Mouse (Mus musculus): ENCODE measurements around the gene Thrb. TPM values are rescaled to one million over a fixed set of nuclear protein-coding genes. Genes with fewer than 3 reads are reported as not detected.

Thrb gene
- polyA plus RNA-seq, 1 experiment from 2014 or later, result 1.7 TPM

DNA sequence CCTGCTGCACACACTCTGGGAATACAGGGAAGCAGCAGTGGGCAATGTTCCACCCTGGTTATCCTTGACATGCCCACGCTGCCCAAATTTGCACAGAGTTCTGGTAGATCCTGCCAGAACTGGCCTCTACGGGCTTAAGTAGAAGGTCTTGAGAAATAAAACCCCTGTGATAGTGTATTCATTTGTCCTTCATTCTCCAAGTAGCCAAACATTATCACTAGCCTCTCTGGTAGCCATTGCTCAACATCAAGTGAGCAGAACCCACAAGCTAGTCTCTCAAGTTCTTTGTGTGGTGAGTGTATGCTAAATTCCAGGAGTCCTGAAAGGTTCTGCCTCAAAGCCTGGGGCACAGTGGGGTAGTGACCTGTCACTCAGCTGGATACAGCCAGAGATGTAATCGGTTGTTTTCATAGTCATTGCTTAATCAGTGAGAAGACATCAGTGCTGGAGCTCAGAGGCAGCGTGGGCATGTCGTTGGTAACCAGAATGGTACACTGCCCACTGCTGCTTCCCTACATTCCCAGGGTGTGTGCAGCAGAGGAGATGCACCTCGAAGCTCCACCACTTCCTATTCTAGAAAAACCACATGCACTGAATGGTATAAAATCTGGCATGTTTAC, 203.8 kb downstream of the Thrb start:
- H3K4me3 ChIP-seq (ENCODE audit: low read length), result no peak overlapping the region
- no peak overlapping the region for H3K4me2 ChIP-seq (ENCODE audit: low read depth, low read length)
- H3K4me1 ChIP-seq (replicated peaks; ENCODE audit: control insufficient read depth, insufficient read depth, low read length), result no peaks in the 10 kb centered on the region
- WGBS, result 69% methylated on average over 6 of the region's 6 CpGs
- H3K27ac ChIP-seq (ENCODE audit: low read length), result no peak overlapping the region
- no peaks in the 10 kb centered on the region for H3K36me3 ChIP-seq (ENCODE audit: control insufficient read depth, insufficient read depth, low read length)
- H3K9me3 ChIP-seq (ENCODE audit: control insufficient read depth, low read length), result no peaks in the 10 kb centered on the region
- no peaks in the 10 kb centered on the region for H3K27me3 ChIP-seq (ENCODE audit: control insufficient read depth, insufficient read depth, low read depth, low read length)
- ATAC-seq (ENCODE audit: low read depth), result no peak
- H3K9ac ChIP-seq (ENCODE audit: low read length), result no peak overlapping the region

- no peaks in the 10 kb centered on the region for H3K9me3 ChIP-seq (ENCODE audit: control insufficient read depth, low read length)
- 47% methylated on average over 6 of the region's 6 CpGs for WGBS
- ATAC-seq (ENCODE audit: low read depth), result no peak
- no peak overlapping the region for H3K4me3 ChIP-seq (ENCODE audit: low read length)
- no peaks in the 10 kb centered on the region for H3K27me3 ChIP-seq (ENCODE audit: control insufficient read depth, insufficient read depth, low read depth, low read length)
- no peaks in the 10 kb centered on the region for H3K36me3 ChIP-seq (ENCODE audit: control insufficient read depth, insufficient read depth, low read length)
- no peak overlapping the region for H3K27ac ChIP-seq (ENCODE audit: low read length)
- no peak overlapping the region for H3K4me2 ChIP-seq (ENCODE audit: low read depth, low read length)
- H3K9ac ChIP-seq (ENCODE audit: low read length), result no peak overlapping the region
- H3K4me1 ChIP-seq (replicated peaks; ENCODE audit: control insufficient read depth, insufficient read depth, low read length), result no peaks in the 10 kb centered on the region
These were observed 208.3 kb downstream of the Thrb start for GRCm38 (mm10) chr14:17868326-17868725.

- ATAC-seq (ENCODE audit: low read depth), result no peak
- no peaks in the 10 kb centered on the region for H3K4me1 ChIP-seq (replicated peaks; ENCODE audit: control insufficient read depth, insufficient read depth, low read length)
- H3K27me3 ChIP-seq (ENCODE audit: control insufficient read depth, insufficient read depth, low read depth, low read length), result no peaks in the 10 kb centered on the region
- no peak overlapping the region for H3K9ac ChIP-seq (ENCODE audit: low read length)
- no peaks in the 10 kb centered on the region for H3K36me3 ChIP-seq (ENCODE audit: control insufficient read depth, insufficient read depth, low read length)
- H3K4me3 ChIP-seq (ENCODE audit: low read length), result no peak overlapping the region
- no peak overlapping the region for H3K4me2 ChIP-seq (ENCODE audit: low read depth, low read length)
- 36% methylated on average over 2 of the region's 2 CpGs for WGBS
- no peak overlapping the region for H3K27ac ChIP-seq (ENCODE audit: low read length)
- H3K9me3 ChIP-seq (ENCODE audit: control insufficient read depth, low read length), result no peaks in the 10 kb centered on the region
These were observed 215.9 kb downstream of the Thrb start for GRCm38 (mm10) chr14:17875946-17876345.

DNA sequence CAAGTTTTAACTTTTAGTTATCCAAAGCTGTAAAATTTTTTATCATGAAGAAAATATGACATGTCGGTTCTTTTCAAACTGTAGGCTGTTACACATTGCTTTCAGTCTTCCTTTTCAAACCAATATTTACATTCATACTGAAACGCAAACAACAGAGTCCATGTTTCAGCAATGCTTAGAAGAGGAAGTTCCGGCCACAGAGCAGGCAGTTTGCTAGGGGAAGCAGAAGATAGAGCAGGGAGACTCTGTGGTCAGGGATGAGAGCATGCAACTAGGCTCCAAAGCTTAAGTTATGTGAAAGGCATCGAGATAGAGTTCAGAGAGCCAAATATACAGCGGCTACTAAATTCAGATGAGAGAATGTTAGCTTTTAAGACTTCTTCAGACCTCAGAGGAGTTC, 219.4 kb downstream of the Thrb start:
- Histone ChIP-seq H3K4me2 (ENCODE audit: low read depth, low read length) (no peak overlapping the region), H3K9ac (ENCODE audit: low read length) (no peak overlapping the region), H3K9me3 (ENCODE audit: control insufficient read depth, low read length) (no peaks in the 10 kb centered on the region), H3K4me1 (replicated peaks; ENCODE audit: control insufficient read depth, insufficient read depth, low read length) (no peaks in the 10 kb centered on the region), H3K4me3 (ENCODE audit: low read length) (no peak overlapping the region), H3K27me3 (ENCODE audit: control insufficient read depth, insufficient read depth, low read depth, low read length) (no peaks in the 10 kb centered on the region), H3K27ac (ENCODE audit: low read length) (no peak overlapping the region), H3K36me3 (ENCODE audit: control insufficient read depth, insufficient read depth, low read length) (no peaks in the 10 kb centered on the region)
- 66% methylated on average over 5 of the region's 5 CpGs for WGBS
- ATAC-seq (ENCODE audit: low read depth), result no peak

DNA sequence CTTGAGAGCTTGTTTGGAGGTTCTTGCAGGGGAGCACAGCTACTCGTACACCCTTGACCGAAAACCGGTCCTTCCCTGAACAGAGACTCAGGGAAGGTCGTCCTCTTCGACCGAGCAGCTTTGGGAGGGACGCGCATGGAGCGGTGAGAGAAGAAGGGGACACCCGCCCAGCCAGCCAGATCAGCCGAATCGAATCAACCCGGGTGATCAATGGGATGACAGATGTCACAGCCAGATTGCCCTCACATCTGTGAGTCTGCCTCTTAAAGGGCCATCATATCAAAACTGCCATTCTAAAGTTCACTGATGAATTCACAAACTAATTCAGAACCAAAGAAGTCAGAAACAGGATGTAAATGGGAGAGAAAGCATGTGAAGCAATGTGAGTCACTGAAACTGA, 224.8 kb downstream of the Thrb start:
- whole genome bisulfite sequencing, result 83% methylated on average over 13 of the region's 13 CpGs
- no peak overlapping the region for H3K27ac ChIP-seq (ENCODE audit: low read length)

DNA sequence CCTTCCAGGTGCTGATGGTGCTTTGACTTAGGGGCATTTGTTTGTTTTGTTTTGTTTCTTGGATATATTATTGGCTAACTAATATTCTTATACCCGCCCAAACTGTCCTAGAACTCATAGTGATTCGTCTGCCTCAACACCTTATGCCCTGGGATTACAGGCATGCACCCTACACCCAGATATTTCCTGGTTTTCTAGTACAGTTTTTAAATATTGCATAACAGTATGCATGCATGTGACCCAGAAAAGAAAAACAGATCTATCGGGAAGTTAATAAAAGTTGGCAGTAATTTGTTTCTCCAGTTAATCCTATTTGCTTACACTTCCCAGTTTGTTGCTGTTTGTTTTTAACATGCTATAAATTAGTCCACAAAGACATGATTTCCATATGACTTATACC, 225.3 kb downstream of the Thrb start:
- Histone ChIP-seq H3K9ac (ENCODE audit: low read length) (no peak overlapping the region), H3K27me3 (ENCODE audit: control insufficient read depth, insufficient read depth, low read depth, low read length) (no peaks in the 10 kb centered on the region), H3K27ac (ENCODE audit: low read length) (no peak overlapping the region), H3K4me2 (ENCODE audit: low read depth, low read length) (no peak overlapping the region), H3K4me3 (ENCODE audit: low read length) (no peak overlapping the region), H3K9me3 (ENCODE audit: control insufficient read depth, low read length) (no peaks in the 10 kb centered on the region), H3K4me1 (replicated peaks; ENCODE audit: control insufficient read depth, insufficient read depth, low read length) (no peaks in the 10 kb centered on the region), H3K36me3 (ENCODE audit: control insufficient read depth, insufficient read depth, low read length) (no peaks in the 10 kb centered on the region)
- no peak for ATAC-seq (ENCODE audit: low read depth)
- WGBS, result 81% methylated on average over 3 of the region's 3 CpGs

More for the DNA sequence above, 224.8 kb downstream of the Thrb start:
- no peak overlapping the region for H3K4me3 ChIP-seq (ENCODE audit: low read length)
- H3K9ac ChIP-seq (ENCODE audit: low read length), result no peak overlapping the region
- no peaks in the 10 kb centered on the region for H3K4me1 ChIP-seq (replicated peaks; ENCODE audit: control insufficient read depth, insufficient read depth, low read length)
- no peaks in the 10 kb centered on the region for H3K9me3 ChIP-seq (ENCODE audit: control insufficient read depth, low read length)
- H3K36me3 ChIP-seq (ENCODE audit: control insufficient read depth, insufficient read depth, low read length), result no peaks in the 10 kb centered on the region
- no peak overlapping the region for H3K4me2 ChIP-seq (ENCODE audit: low read depth, low read length)
- H3K27me3 ChIP-seq (ENCODE audit: control insufficient read depth, insufficient read depth, low read depth, low read length), result no peaks in the 10 kb centered on the region
- no peak for ATAC-seq (ENCODE audit: low read depth)

GRCm38 (mm10) chr14:17894791-17895190, 234.7 kb downstream of the Thrb start:
- Histone ChIP-seq H3K9ac (ENCODE audit: low read length) (no peak overlapping the region), H3K4me1 (replicated peaks; ENCODE audit: control insufficient read depth, insufficient read depth, low read length) (no peaks in the 10 kb centered on the region), H3K4me2 (ENCODE audit: low read depth, low read length) (no peak overlapping the region), H3K4me3 (ENCODE audit: low read length) (no peak overlapping the region), H3K9me3 (ENCODE audit: control insufficient read depth, low read length) (no peaks in the 10 kb centered on the region), H3K36me3 (ENCODE audit: control insufficient read depth, insufficient read depth, low read length) (no peaks in the 10 kb centered on the region), H3K27me3 (ENCODE audit: control insufficient read depth, insufficient read depth, low read depth, low read length) (no peaks in the 10 kb centered on the region), H3K27ac (ENCODE audit: low read length) (no peak overlapping the region)
- no peak for ATAC-seq (ENCODE audit: low read depth)
- 72% methylated on average over 1 of the region's 1 CpGs for WGBS

GRCm38 (mm10) chr14:17899733-17900413, 239.8 kb downstream of the Thrb start:
- no peaks in the 10 kb centered on the region for H3K27me3 ChIP-seq (ENCODE audit: control insufficient read depth, insufficient read depth, low read depth, low read length)
- no peak for ATAC-seq (ENCODE audit: low read depth)
- no peak overlapping the region for H3K27ac ChIP-seq (ENCODE audit: low read length)
- no peak overlapping the region for H3K9ac ChIP-seq (ENCODE audit: low read length)
- no peaks in the 10 kb centered on the region for H3K4me1 ChIP-seq (replicated peaks; ENCODE audit: control insufficient read depth, insufficient read depth, low read length)
- H3K9me3 ChIP-seq (ENCODE audit: control insufficient read depth, low read length), result no peaks in the 10 kb centered on the region
- no peak overlapping the region for H3K4me2 ChIP-seq (ENCODE audit: low read depth, low read length)
- H3K36me3 ChIP-seq (ENCODE audit: control insufficient read depth, insufficient read depth, low read length), result no peaks in the 10 kb centered on the region
- no peak overlapping the region for H3K4me3 ChIP-seq (ENCODE audit: low read length)
- 85% methylated on average over 6 of the region's 6 CpGs for WGBS

DNA sequence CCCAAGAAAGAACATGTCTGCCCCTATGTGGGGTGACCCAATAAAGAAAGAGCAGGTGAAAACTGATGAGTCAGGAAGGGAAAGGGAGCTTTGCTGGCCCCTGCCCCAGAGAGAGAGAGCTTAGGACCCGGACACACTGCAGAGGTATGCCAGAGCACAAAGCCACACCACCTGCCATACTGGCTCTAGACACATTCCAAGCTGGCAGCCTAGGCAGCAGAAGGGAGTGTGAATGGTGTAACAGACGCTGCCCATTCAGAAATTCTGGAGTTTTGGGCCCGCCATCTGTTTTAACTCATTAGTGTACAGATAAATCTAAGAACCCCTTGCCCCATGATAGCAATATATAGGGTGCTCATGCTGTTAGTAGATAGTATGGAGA, 240.3 kb downstream of the Thrb start:
- Histone ChIP-seq H3K9me3 (ENCODE audit: control insufficient read depth, low read length) (no peaks in the 10 kb centered on the region), H3K36me3 (ENCODE audit: control insufficient read depth, insufficient read depth, low read length) (no peaks in the 10 kb centered on the region), H3K4me1 (replicated peaks; ENCODE audit: control insufficient read depth, insufficient read depth, low read length) (no peaks in the 10 kb centered on the region), H3K4me3 (ENCODE audit: low read length) (no peak overlapping the region), H3K9ac (ENCODE audit: low read length) (no peak overlapping the region), H3K27me3 (ENCODE audit: control insufficient read depth, insufficient read depth, low read depth, low read length) (no peaks in the 10 kb centered on the region), H3K27ac (ENCODE audit: low read length) (no peak overlapping the region), H3K4me2 (ENCODE audit: low read depth, low read length) (no peak overlapping the region)
- ATAC-seq (ENCODE audit: low read depth), result no peak
- 48% methylated on average over 3 of the region's 3 CpGs for WGBS

Measured in lung, embryonic 16.5 days (tissue).